8 mouse cellular contexts compared by ENCODE assay signal in genomic region chr9:50768107-50769002, GRCm38 (mm10). TPM values are rescaled to one million over a fixed set of nuclear protein-coding genes. Genes with fewer than 3 reads are reported as not detected.
DNase-seq lines count a peak whose midpoint lies in the region; ATAC-seq and TF ChIP-seq lines count a peak whose summit lies in the region.

Gene Fdxacb1, plus strand, starts transcription at chr9:50768236.

- H3K27me3 ChIP-seq in embryonic facial prominence, embryonic 15.5 days: no peaks in the 10 kb centered on the region
- no peaks in the 10 kb centered on the region for H3K27me3 ChIP-seq in limb, embryonic 14.5 days (ENCODE audit: control insufficient read depth, insufficient read depth, low read length)
- no peaks in the 10 kb centered on the region for H3K27me3 ChIP-seq in midbrain, postnatal 0 days (ENCODE audit: insufficient read depth, low read length)

- 3% methylated on average over 59 of the region's 59 CpGs for WGBS in bone marrow, adult 2 months
- 3% methylated on average over 59 of the region's 59 CpGs for WGBS in embryonic facial prominence, embryonic 15.5 days
- 3% methylated on average over 59 of the region's 59 CpGs for WGBS in limb, embryonic 14.5 days
- 4% methylated on average over 58 of the region's 59 CpGs for WGBS in midbrain, postnatal 0 days

- TF ChIP-seq CTCF in bone marrow, adult 2 months (IDR thresholded peaks at IDR 0.05; ENCODE audit: control insufficient read depth, insufficient read depth, low read length): peak; percentile 67
- TF ChIP-seq CTCF in midbrain, postnatal 0 days (IDR thresholded peaks at IDR 0.05): peak; percentile 78

- peak within 1 kb of the TSS; percentile 93 for H3K27ac ChIP-seq in bone marrow, adult 2 months (ENCODE audit: control insufficient read depth, insufficient read depth, low read depth, low read length, poor library complexity)
- peak within 1 kb of the TSS; percentile 95 for H3K27ac ChIP-seq in embryonic facial prominence, embryonic 15.5 days (replicated peaks)
- H3K27ac ChIP-seq in limb, embryonic 14.5 days (replicated peaks; ENCODE audit: low read depth, low read length): peak within 1 kb of the TSS; percentile 83
- H3K27ac ChIP-seq in midbrain, postnatal 0 days (ENCODE audit: low read depth, low read length): peak within 1 kb of the TSS; percentile 81

- ATAC-seq in embryonic facial prominence, embryonic 15.5 days (ENCODE audit: insufficient number of reproducible peaks, low FRiP score, low TSS enrichment, low read depth): peak; percentile 95
- ATAC-seq in limb, embryonic 14.5 days (ENCODE audit: low FRiP score, low read depth): peak; percentile 95
- peak; percentile 94 for ATAC-seq in midbrain, postnatal 0 days (ENCODE audit: low FRiP score)

- TF ChIP-seq POLR2A in bone marrow, adult 2 months (IDR thresholded peaks at IDR 0.05; ENCODE audit: borderline replicate concordance, control insufficient read depth, low read depth, low read length): peak; percentile 62; the same call in 1 of the 2 replicates
- peak; percentile 58; the same call in 1 of the 2 replicates for TF ChIP-seq POLR2A in limb, embryonic 14.5 days (IDR thresholded peaks at IDR 0.05; ENCODE audit: borderline replicate concordance, extremely low read depth, insufficient read depth, insufficient read length)

- peaks cover 2% of the 10 kb centered on the region; the same call in 1 of the 2 replicates for H3K4me1 ChIP-seq in bone marrow, adult 2 months (ENCODE audit: control insufficient read depth, insufficient read depth, low read length)
- H3K4me1 ChIP-seq in embryonic facial prominence, embryonic 15.5 days: peaks cover 17% of the 10 kb centered on the region; the same call in 1 of the 2 replicates
- H3K4me1 ChIP-seq in limb, embryonic 14.5 days (ENCODE audit: control insufficient read depth, insufficient read depth, low read length): peaks cover 13% of the 10 kb centered on the region; the same call in 1 of the 2 replicates
- no peaks in the 10 kb centered on the region for H3K4me1 ChIP-seq in midbrain, postnatal 0 days (ENCODE audit: insufficient read depth, low read length)

- H3K4me3 ChIP-seq in bone marrow, adult 2 months (replicated peaks; ENCODE audit: control insufficient read depth, low read depth, low read length): peak within 1 kb of the TSS; percentile 94
- H3K4me3 ChIP-seq in embryonic facial prominence, embryonic 15.5 days (replicated peaks): peak within 1 kb of the TSS; percentile 56
- H3K4me3 ChIP-seq in limb, embryonic 14.5 days (replicated peaks; ENCODE audit: low read length): peak within 1 kb of the TSS; percentile 60
- peak within 1 kb of the TSS; percentile 55 for H3K4me3 ChIP-seq in midbrain, postnatal 0 days (ENCODE audit: low read depth, low read length)

- peak within 1 kb of the TSS; percentile 76 for H3K4me2 ChIP-seq in embryonic facial prominence, embryonic 15.5 days (replicated peaks)
- H3K4me2 ChIP-seq in limb, embryonic 14.5 days (replicated peaks; ENCODE audit: low read depth, low read length, severe bottlenecking): peak within 1 kb of the TSS; percentile 68
- H3K4me2 ChIP-seq in midbrain, postnatal 0 days (ENCODE audit: low read depth, low read length, poor library complexity, severe bottlenecking): peak within 1 kb of the TSS; percentile 83

- H3K9me3 ChIP-seq in embryonic facial prominence, embryonic 15.5 days (replicated peaks): no peaks in the 10 kb centered on the region
- H3K9me3 ChIP-seq in limb, embryonic 14.5 days (ENCODE audit: control insufficient read depth, low read length): no peaks in the 10 kb centered on the region
- no peaks in the 10 kb centered on the region for H3K9me3 ChIP-seq in midbrain, postnatal 0 days (ENCODE audit: low read length)

- DNase-seq in 416B (ENCODE audit: low read depth): peak; percentile 99
- DNase-seq in heart, adult 8-10 months (ENCODE audit: low spot score): peak; percentile 98
- DNase-seq in kidney, adult 9 months: peak; percentile 99
- peak; percentile 96 for DNase-seq in limb, embryonic 14.5 days (ENCODE audit: low spot score)
- DNase-seq in midbrain, postnatal 0 days (ENCODE audit: low spot score): peak; percentile 98
- DNase-seq in spleen, postnatal 14 days (ENCODE audit: low spot score in 2 of 2): peak; percentile 93 to 97

- H3K36me3 ChIP-seq in embryonic facial prominence, embryonic 15.5 days: peaks cover 4% of the 10 kb centered on the region; the same call in 1 of the 2 replicates
- H3K36me3 ChIP-seq in limb, embryonic 14.5 days (ENCODE audit: control insufficient read depth, insufficient read depth, low read length): peaks cover 12% of the 10 kb centered on the region
- no peaks in the 10 kb centered on the region; the same call in 1 of the 2 replicates for H3K36me3 ChIP-seq in midbrain, postnatal 0 days (ENCODE audit: insufficient read depth, low read length)

- H3K9ac ChIP-seq in embryonic facial prominence, embryonic 15.5 days: peak within 1 kb of the TSS; percentile 68
- H3K9ac ChIP-seq in limb, embryonic 14.5 days (ENCODE audit: low read depth, low read length, severe bottlenecking): peak within 1 kb of the TSS; percentile 60
- H3K9ac ChIP-seq in midbrain, postnatal 0 days (replicated peaks; ENCODE audit: low read length, poor library complexity, severe bottlenecking): peak within 1 kb of the TSS; percentile 60

RNA-seq across cellular contexts. Expression of gene Fdxacb1, which starts in this region (rescaled TPM):
- polyA plus RNA-seq in bone marrow, adult 2 months (2011; ENCODE audit: insufficient read depth, insufficient read length, low replicate concordance, missing spikeins): 5.5 and 5.7 TPM in 2 replicates
- 10.8 and 11.3 TPM in 2 replicates for polyA plus RNA-seq in embryonic facial prominence, embryonic 15.5 days (2015; fragmentation: Nextera tagmentation; extraction: Ambion mirVana)
- total RNA-seq in heart, adult 8-10 months (2022): 1 to 10 TPM; 4.9 to 6.9 (median 5.1) TPM
- 7.4 and 7.7 TPM in 2 replicates for polyA plus RNA-seq in limb, embryonic 14.5 days (2012; rRNA removed)
- 10.6 and 10.8 TPM in 2 replicates for polyA plus RNA-seq in limb, embryonic 14.5 days (2014; fragmentation: Nextera tagmentation; extraction: Ambion mirVana)
- 9.7 and 14.1 TPM in 2 replicates for total RNA-seq in midbrain, postnatal 0 days (2014; rRNA removed)
- 9.2 and 13.1 TPM in 2 replicates for polyA plus RNA-seq in midbrain, postnatal 0 days (2015; fragmentation: Nextera tagmentation; extraction: Ambion mirVana)

Comparison
In these comparisons a context has a peak if more than half of its experiments do, and no peak if none do; other contexts are left out.
1. Peak in every context shown above with its lines: DNase-seq, ATAC-seq, H3K4me3 ChIP-seq and H3K27ac ChIP-seq.